8 mouse cellular contexts compared by ENCODE assay signal in the genomic region with DNA sequence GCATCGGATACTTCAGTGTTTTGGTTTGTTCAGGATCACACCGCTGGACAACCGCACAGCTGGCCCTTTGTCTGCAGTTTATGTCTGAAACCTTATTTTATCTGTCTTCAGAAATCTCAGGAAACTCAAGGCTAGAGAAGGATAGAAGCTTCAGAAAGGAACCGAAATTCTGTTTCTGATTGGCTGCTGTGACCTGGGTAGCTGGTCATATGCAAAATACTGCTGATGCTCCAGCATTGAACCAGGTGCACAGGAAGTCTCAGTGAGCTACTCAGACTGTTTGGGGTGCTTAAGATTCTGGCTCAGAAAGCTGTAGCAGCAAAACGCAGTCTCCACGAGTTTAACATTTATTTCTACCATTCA. TPM values are rescaled to one million over a fixed set of nuclear protein-coding genes. Genes with fewer than 3 reads are reported as not detected.
A peak's percentile ranks its signal among the peaks of the same experiment; 100 is the strongest.
DNase-seq lines count a peak whose midpoint lies in the region; ATAC-seq and TF ChIP-seq lines count a peak whose summit lies in the region.

No protein-coding gene starts in this region.

- dilution Hi-C loops in CH12.LX (cut with MboI; ENCODE audit: extremely low pct_ligation_motif_present, extremely low pct_unique_long_range_greater_than_20kb, low sequenced_read_pairs), result no loop called here

- H3K79me2 ChIP-seq in CH12.LX (replicated peaks; ENCODE audit: control insufficient read depth, extremely low read depth, insufficient read depth, poor library complexity, severe bottlenecking) (peaks cover 2% of the 10 kb centered on the region), myocyte (ENCODE audit: control insufficient read depth, insufficient read depth) (no peaks in the 10 kb centered on the region)

- TF ChIP-seq RAD21 in CH12.LX (IDR thresholded peaks at IDR 0.05; ENCODE audit: low read depth, low read length), result no peak

- no peak for DNase-seq in heart, embryonic 10.5 days (ENCODE audit: low spot score)
- DNase-seq in heart, postnatal 25 days (ENCODE audit: low spot score), result no peak
- peak; percentile 83 for DNase-seq in CH12.LX (ENCODE audit: extremely low read depth)
- no peak for DNase-seq in layer of hippocampus, postnatal 36 days
- no peak for DNase-seq in adipocyte (ENCODE audit: low spot score)

- in situ Hi-C loops in CH12.LX (cut with MboI; ENCODE audit: low pct_ligation_motif_present, low pct_unique_long_range_greater_than_20kb, low sequenced_read_pairs), result loop anchor here (25.0 kb wide), 4 partner anchors 231 to 519 kb away; a partner anchor contains a TSS

- no peak for TF ChIP-seq POLR2A in CH12.LX (IDR thresholded peaks at IDR 0.05; ENCODE audit: low read depth, low read length)
- TF ChIP-seq POLR2A in myocyte (IDR thresholded peaks at IDR 0.05; ENCODE audit: insufficient read length, low read depth), result no peak

- H3K4me1 ChIP-seq in heart, embryonic 10.5 days, result peaks cover 6% of the 10 kb centered on the region; the same call in 1 of the 2 replicates
- H3K4me1 ChIP-seq in CH12.LX (ENCODE audit: control insufficient read depth in 1 of 2, insufficient read depth in 2 of 2), result peaks cover 2 to 40% of the 10 kb centered on the region in 2 experiments; a peak in 3 of 4 replicates
- peaks cover 11% of the 10 kb centered on the region for H3K4me1 ChIP-seq in embryonic facial prominence, embryonic 15.5 days
- H3K4me1 ChIP-seq in intestine, postnatal 0 days (replicated peaks; ENCODE audit: control insufficient read depth, insufficient read depth, low read length), result no peaks in the 10 kb centered on the region

- peak overlapping the region; percentile 25 for H3ac ChIP-seq in myocyte (ENCODE audit: control insufficient read depth, insufficient read length)

- H3K27me3 ChIP-seq in heart, embryonic 10.5 days (ENCODE audit: insufficient read depth, poor library complexity, severe bottlenecking), result no peaks in the 10 kb centered on the region
- H3K27me3 ChIP-seq in CH12.LX (replicated peaks) (no peaks in the 10 kb centered on the region), myocyte (ENCODE audit: control insufficient read depth, insufficient read depth, insufficient read length) (no peaks in the 10 kb centered on the region)
- no peaks in the 10 kb centered on the region for H3K27me3 ChIP-seq in embryonic facial prominence, embryonic 15.5 days
- no peaks in the 10 kb centered on the region for H3K27me3 ChIP-seq in intestine, postnatal 0 days (replicated peaks; ENCODE audit: control insufficient read depth, insufficient read depth, low read length)

- 1% methylated on average over 6 of the region's 6 CpGs for WGBS in heart, embryonic 10.5 days
- 2% methylated on average over 6 of the region's 6 CpGs for WGBS in embryonic facial prominence, embryonic 15.5 days
- WGBS in intestine, postnatal 0 days, result 1% methylated on average over 6 of the region's 6 CpGs

- peak overlapping the region; percentile 98 for H3K4me2 ChIP-seq in CH12.LX (ENCODE audit: insufficient read depth, low read depth, poor library complexity, severe bottlenecking)
- H3K4me2 ChIP-seq in embryonic facial prominence, embryonic 15.5 days (replicated peaks), result peak overlapping the region; percentile 50
- H3K4me2 ChIP-seq in intestine, postnatal 0 days (replicated peaks; ENCODE audit: low read depth), result peak overlapping the region; percentile 58
- peak overlapping the region; percentile 75 for H3K4me2 ChIP-seq in myocyte (ENCODE audit: low read depth)

- ATAC-seq in embryonic facial prominence, embryonic 15.5 days (ENCODE audit: insufficient number of reproducible peaks, low FRiP score, low TSS enrichment, low read depth), result peak; percentile 59
- peak; percentile 83 for ATAC-seq in intestine, postnatal 0 days

- peak overlapping the region; percentile 95 for H3K4me3 ChIP-seq in heart, embryonic 10.5 days
- H3K4me3 ChIP-seq in CH12.LX (replicated peaks in 1 of 3; ENCODE audit: low read depth in 2 of 3, low read length in 2 of 3, poor library complexity in 1 of 3) (peak overlapping the region; percentile 80 to 99 (median 89)), myocyte (peak overlapping the region; percentile 34)
- peak overlapping the region; percentile 84 for H3K4me3 ChIP-seq in embryonic facial prominence, embryonic 15.5 days (replicated peaks)
- peak overlapping the region; percentile 87 for H3K4me3 ChIP-seq in intestine, postnatal 0 days (ENCODE audit: low read depth, low read length)

- peak overlapping the region; percentile 94 for H3K9ac ChIP-seq in CH12.LX (ENCODE audit: insufficient read depth, low read depth)
- peak overlapping the region; percentile 67 for H3K9ac ChIP-seq in embryonic facial prominence, embryonic 15.5 days
- peak overlapping the region; percentile 55 for H3K9ac ChIP-seq in intestine, postnatal 0 days (ENCODE audit: low read depth, low read length)

- no peak for TF ChIP-seq EP300 in CH12.LX (IDR thresholded peaks at IDR 0.05; ENCODE audit: low read length)

- peaks cover 5% of the 10 kb centered on the region; the same call in 1 of the 2 replicates for H3K36me3 ChIP-seq in heart, embryonic 10.5 days
- H3K36me3 ChIP-seq in CH12.LX (replicated peaks in 1 of 2; ENCODE audit: control insufficient read depth in 1 of 2, insufficient read depth in 1 of 2, low read length in 1 of 2) (peaks cover 2 to 28% of the 10 kb centered on the region in 2 experiments), myocyte (ENCODE audit: control insufficient read depth, insufficient read depth) (no peaks in the 10 kb centered on the region)
- no peaks in the 10 kb centered on the region for H3K36me3 ChIP-seq in embryonic facial prominence, embryonic 15.5 days
- no peaks in the 10 kb centered on the region for H3K36me3 ChIP-seq in intestine, postnatal 0 days (ENCODE audit: control insufficient read depth, insufficient read depth)

- H3K27ac ChIP-seq in heart, embryonic 10.5 days, result peak overlapping the region; percentile 97
- H3K27ac ChIP-seq in CH12.LX (ENCODE audit: insufficient read depth, low read depth), result peak overlapping the region; percentile 92
- H3K27ac ChIP-seq in embryonic facial prominence, embryonic 15.5 days (replicated peaks), result peak overlapping the region; percentile 84
- peak overlapping the region; percentile 63 for H3K27ac ChIP-seq in intestine, postnatal 0 days (ENCODE audit: low read depth, low read length)

- no peak for TF ChIP-seq CTCF in CH12.LX (conservative IDR thresholded peaks at IDR 0.05 in 1 of 2, IDR thresholded peaks at IDR 0.05 in 1 of 2; ENCODE audit: low read depth in 2 of 2, low read length in 2 of 2)
- no peak for TF ChIP-seq CTCF in intestine, postnatal 0 days (IDR thresholded peaks at IDR 0.05; ENCODE audit: low read depth)

- intact Hi-C loops in heart, postnatal 25 days (cut with DNase I), result loop anchor here (2.0 to 5.0 kb wide), 3 partner anchors 134 to 328 kb away; a partner anchor contains a TSS

- no peaks in the 10 kb centered on the region for H3K9me3 ChIP-seq in heart, embryonic 10.5 days
- no peaks in the 10 kb centered on the region for H3K9me3 ChIP-seq in CH12.LX (replicated peaks; ENCODE audit: low read length)
- H3K9me3 ChIP-seq in embryonic facial prominence, embryonic 15.5 days (replicated peaks), result no peaks in the 10 kb centered on the region
- no peaks in the 10 kb centered on the region for H3K9me3 ChIP-seq in intestine, postnatal 0 days (ENCODE audit: control insufficient read depth)

TF ChIP-seq in CH12.LX, 34 proteins besides CTCF, POLR2A, EP300 and RAD21:
- TF ChIP-seq MAFK (IDR thresholded peaks at IDR 0.05; ENCODE audit: insufficient replicate concordance, low read length) (no peak), TCF12 (IDR thresholded peaks at IDR 0.05; ENCODE audit: low read depth, low read length) (0 out of 2 replicates have a peak, but pooled peaks have one; percentile 46), TBP (conservative IDR thresholded peaks at IDR 0.05; ENCODE audit: low read depth, low read length) (peak; percentile 62; the same call in 1 of the 2 replicates), USF1 (IDR thresholded peaks at IDR 0.05; ENCODE audit: low read depth, low read length) (no peak)

TF ChIP-seq in myocyte, 11 proteins besides CTCF, POLR2A, EP300 and RAD21:
- TF ChIP-seq CEBPB (IDR thresholded peaks at IDR 0.05; ENCODE audit: insufficient read depth, poor library complexity, severe bottlenecking) (no peak), REST (IDR thresholded peaks at IDR 0.05; ENCODE audit: insufficient read depth, insufficient read length) (no peak), SRF (IDR thresholded peaks at IDR 0.05; ENCODE audit: control insufficient read depth, insufficient read length, low read depth) (no peak), TCF3 (IDR thresholded peaks at IDR 0.05; ENCODE audit: insufficient read length, low read depth) (no peak), POLR2AphosphoS2 (IDR thresholded peaks at IDR 0.05; ENCODE audit: insufficient read length, low read depth) (no peak), MAX (IDR thresholded peaks at IDR 0.05; ENCODE audit: low read depth) (no peak), MYOG (IDR thresholded peaks at IDR 0.05; ENCODE audit: control insufficient read depth in 1 of 3, insufficient read depth in 1 of 3, insufficient read length in 2 of 3, low read depth in 2 of 3) (no peak), E2F4 (IDR thresholded peaks at IDR 0.05; ENCODE audit: insufficient read depth) (no peak), TCF12 (IDR thresholded peaks at IDR 0.05; ENCODE audit: insufficient read depth, poor library complexity, severe bottlenecking) (no peak), USF1 (IDR thresholded peaks at IDR 0.05; ENCODE audit: low read depth) (no peak), MYOD1 (IDR thresholded peaks at IDR 0.05; ENCODE audit: control insufficient read depth in 1 of 3, insufficient read length in 2 of 3, low read depth in 2 of 3) (no peak)

RNA-seq across cellular contexts. Expression of a gene that starts 0.4 kb away (rescaled TPM):
- 6.3 and 6.6 TPM in 2 replicates for polyA plus RNA-seq in heart, embryonic 10.5 days (2016; fragmentation: Nextera tagmentation; extraction: Ambion mirVana)
- total RNA-seq in heart, postnatal 25 days (2021), result 1 to 10 TPM in 1 of 2 experiments, under 1 TPM in 1; 0.92 to 1.2 TPM
- 9.4 and 11.2 TPM in 2 replicates for total RNA-seq in CH12.LX (2012; rRNA removed)
- 18.2 and 20.1 TPM in 2 replicates for total RNA-seq in CH12.LX (2014; rRNA removed)
- 10.2 and 13.3 TPM in 2 replicates for polyA plus RNA-seq in CH12.LX (2012; ENCODE audit: insufficient read length, low read depth)
- 8.5 and 9.3 TPM in 2 replicates for polyA plus RNA-seq in embryonic facial prominence, embryonic 15.5 days (2015; fragmentation: Nextera tagmentation; extraction: Ambion mirVana)
- polyA plus RNA-seq in intestine, postnatal 0 days (2015; fragmentation: Nextera tagmentation; extraction: Ambion mirVana), result 2.0 and 2.1 TPM in 2 replicates
- polyA plus RNA-seq in myocyte (2012; fragmentation: generic; extraction: Trizol), result 1.2 TPM
- 1 to 10 TPM; 3.7 to 4.2 TPM for total RNA-seq in layer of hippocampus, postnatal 36 days (2021)

Comparison
In these comparisons a context has a peak if more than half of its experiments do, and no peak if none do; other contexts are left out.
1. H3K4me3 ChIP-seq: peak in every context shown above with its lines; median percentile 95 in heart, embryonic 10.5 days; 89 in CH12.LX; 87 in intestine, postnatal 0 days; 84 in embryonic facial prominence, embryonic 15.5 days; 34 in myocyte.